Mouse (Mus musculus) MEL (cell line): ENCODE data around the gene Rybp. TPM values are rescaled to one million over a fixed set of nuclear protein-coding genes. Genes with fewer than 3 reads are reported as not detected.

ENCODE experiments used
- DNase-seq: peaks from one replicate; pipeline ENCODE4 v3.0.0; 2011; ENCODE audit warnings: low read depth, low spot score
- H3K27ac ChIP-seq: 2 replicates; pipeline ENCODE4 v1.5.1; 2012; ENCODE audit warnings: low read depth, mild to moderate bottlenecking, control low read depth, low read length, moderate library complexity; ENCODE audit not compliant: control insufficient read depth
- H3K27me3 ChIP-seq, 2 experiments: fragments of 150-350 bp in 1 of 2; sonication (generic) in 1 of 2; 2 replicates each; pipeline ENCODE4 v1.6.1; 2012; ENCODE audit warnings: low read length in 2 of 2, mild to moderate bottlenecking in 2 of 2, improper control_type of control experiment in 1 of 2, moderate library complexity in 1 of 2; ENCODE audit not compliant: insufficient read depth in 2 of 2, control insufficient read depth in 1 of 2
- H3K36me3 ChIP-seq, 2 experiments: 2 replicates each; pipeline ENCODE4 v1.6.1; 2012 to 2014; ENCODE audit warnings: low read length in 2 of 2, improper control_type of control experiment in 1 of 2, inconsistent platforms in 1 of 2, mild to moderate bottlenecking in 1 of 2; ENCODE audit not compliant: insufficient read depth in 2 of 2, control insufficient read depth in 1 of 2
- H3K4me1 ChIP-seq, 2 experiments: fragments of 150-350 bp in 1 of 2; sonication (generic) in 1 of 2; 2 replicates each; pipeline ENCODE4 v1.6.1; 2012; ENCODE audit warnings: low read length in 2 of 2, improper control_type of control experiment in 1 of 2, mild to moderate bottlenecking in 1 of 2; ENCODE audit not compliant: insufficient read depth in 2 of 2, control insufficient read depth in 1 of 2
- H3K4me3 ChIP-seq, 2 experiments: fragments of 150-350 bp in 1 of 2; sonication (generic) in 1 of 2; 2 replicates each; pipeline ENCODE4 v1.5.1; 2012; ENCODE audit warnings: low read depth in 2 of 2, low read length in 2 of 2, mild to moderate bottlenecking in 2 of 2, moderate library complexity in 2 of 2, control low read depth in 1 of 2, improper control_type of control experiment in 1 of 2; ENCODE audit not compliant: control insufficient read depth in 1 of 2, insufficient read depth in 1 of 2
- H3K79me2 ChIP-seq: 2 replicates; pipeline ENCODE4 v1.6.1; 2012; ENCODE audit warnings: mild to moderate bottlenecking, low read length, moderate library complexity; ENCODE audit not compliant: control insufficient read depth, poor library complexity, insufficient read depth
- H3K9ac ChIP-seq: 2 replicates; pipeline ENCODE4 v1.6.1; 2012; ENCODE audit warnings: low read depth, mild to moderate bottlenecking, control low read depth, low read length, moderate library complexity; ENCODE audit not compliant: control insufficient read depth, poor library complexity, severe bottlenecking
- H3K9me3 ChIP-seq: fragments of 150-350 bp; sonication (generic); replicated peaks from 2 replicates; pipeline ENCODE4 v1.6.1; 2012; ENCODE audit warnings: mild to moderate bottlenecking, low read length, improper control_type of control experiment, moderate library complexity; ENCODE audit not compliant: insufficient read depth
- CHD1 ChIP-seq: IDR thresholded peaks from 2 replicates; pipeline ENCODE4 v1.6.1; 2012; ENCODE audit warnings: low read depth, mild to moderate bottlenecking, inconsistent platforms, low read length, improper control_type of control experiment
- CHD2 ChIP-seq: IDR thresholded peaks from 2 replicates; pipeline ENCODE4 v1.6.1; 2011; ENCODE audit warnings: low read length, improper control_type of control experiment
- ELF1 ChIP-seq: IDR thresholded peaks from 2 replicates; pipeline ENCODE4 v1.6.1; 2014; ENCODE audit warnings: low read depth, mild to moderate bottlenecking, inconsistent platforms, low read length, improper control_type of control experiment, moderate library complexity
- EP300 ChIP-seq, 2 experiments: IDR thresholded peaks; 2 replicates each; pipeline ENCODE4 v1.6.1; 2011; ENCODE audit warnings: improper control_type of control experiment in 2 of 2, low read length in 2 of 2, low read depth in 1 of 2, mild to moderate bottlenecking in 1 of 2
- ETS1 ChIP-seq: IDR thresholded peaks from 2 replicates; pipeline ENCODE4 v1.6.1; 2012; ENCODE audit warnings: low read depth, mild to moderate bottlenecking, inconsistent platforms, low read length, improper control_type of control experiment, moderate library complexity
- GATA1 ChIP-seq: IDR thresholded peaks from 2 replicates; pipeline ENCODE4 v1.6.1; 2011; ENCODE audit warnings: low read depth, low read length, improper control_type of control experiment
- JUND ChIP-seq: IDR thresholded peaks from 2 replicates; pipeline ENCODE4 v1.6.1; 2011; ENCODE audit warnings: low read depth, mild to moderate bottlenecking, improper control_type of control experiment, low read length
- KAT2A ChIP-seq: conservative IDR thresholded peaks from 2 replicates; pipeline ENCODE4 v1.6.1; 2012; ENCODE audit warnings: low read depth, low read length, improper control_type of control experiment, inconsistent platforms
- MAZ ChIP-seq: IDR thresholded peaks from 2 replicates; pipeline ENCODE4 v1.6.1; 2012; ENCODE audit warnings: low read depth, mild to moderate bottlenecking, inconsistent platforms, low read length, improper control_type of control experiment
- MEF2A ChIP-seq: IDR thresholded peaks from 2 replicates; pipeline ENCODE4 v1.6.1; 2014; ENCODE audit warnings: low read depth, mild to moderate bottlenecking, inconsistent platforms, low read length, improper control_type of control experiment; ENCODE audit not compliant: poor library complexity, insufficient replicate concordance, severe bottlenecking; ENCODE audit errors: extremely low read depth
- MXI1 ChIP-seq: IDR thresholded peaks from 2 replicates; pipeline ENCODE4 v1.6.1; 2011; ENCODE audit warnings: mild to moderate bottlenecking, low read depth, low read length, improper control_type of control experiment
- MYB ChIP-seq: IDR thresholded peaks from 2 replicates; pipeline ENCODE4 v1.6.1; 2011; ENCODE audit warnings: mild to moderate bottlenecking, low read depth, low read length, improper control_type of control experiment
- NELFE ChIP-seq: IDR thresholded peaks from 2 replicates; pipeline ENCODE4 v1.6.1; 2011; ENCODE audit warnings: low read depth, low read length, improper control_type of control experiment
- POLR2AphosphoS2 ChIP-seq: IDR thresholded peaks from 2 replicates; pipeline ENCODE4 v1.6.1; 2011; ENCODE audit warnings: low read length, improper control_type of control experiment
- SIN3A ChIP-seq: IDR thresholded peaks from 2 replicates; pipeline ENCODE4 v1.6.1; 2012; ENCODE audit warnings: low read length, improper control_type of control experiment, inconsistent platforms
- SMC3 ChIP-seq: IDR thresholded peaks from 2 replicates; pipeline ENCODE4 v1.6.1; 2011; ENCODE audit warnings: low read depth, low read length, improper control_type of control experiment
- TAL1 ChIP-seq: IDR thresholded peaks from 2 replicates; pipeline ENCODE4 v1.6.1; 2012; ENCODE audit warnings: mild to moderate bottlenecking, inconsistent platforms, low read length, moderate library complexity, mixed read lengths
- TBP ChIP-seq: IDR thresholded peaks from 2 replicates; pipeline ENCODE4 v1.8.0; 2011; ENCODE audit warnings: low read depth, low read length, improper control_type of control experiment
- UBTF ChIP-seq: IDR thresholded peaks from 2 replicates; pipeline ENCODE4 v1.6.1; 2012; ENCODE audit warnings: low read depth, mild to moderate bottlenecking, inconsistent platforms, low read length, improper control_type of control experiment, moderate library complexity, borderline replicate concordance; ENCODE audit not compliant: insufficient read depth
- ZMIZ1 ChIP-seq: IDR thresholded peaks from 2 replicates; pipeline ENCODE4 v1.6.1; 2012; ENCODE audit warnings: low read depth, mild to moderate bottlenecking, inconsistent platforms, low read length, improper control_type of control experiment, moderate library complexity
- polyA plus RNA-seq, 2 experiments: library from polyadenylated mRNA; stranded (reverse) in 1 of 2; unstranded in 1 of 2; fragments of >175 nt in 1 of 2; fragments of >200 nt in 1 of 2; gene quantifications; 2 replicates each; pipeline versions ENCODE4 v1.2.1 to v1.2.4; 2012; ENCODE audit warnings: low replicate concordance in 2 of 2, low read depth in 1 of 2; ENCODE audit not compliant: insufficient read length in 2 of 2, insufficient read depth in 1 of 2, missing spikeins in 1 of 2
- total RNA-seq: library from RNA; depleted of rRNA; stranded (reverse); fragments of 300-350 nt; gene quantifications from 2 replicates; pipeline ENCODE4 v1.2.3, GENCODE M21; 2012

Gene Rybp
- total and polyA plus RNA-seq, 3 experiments: 0.08 to 3.8 TPM; not detected in 1

DNA sequence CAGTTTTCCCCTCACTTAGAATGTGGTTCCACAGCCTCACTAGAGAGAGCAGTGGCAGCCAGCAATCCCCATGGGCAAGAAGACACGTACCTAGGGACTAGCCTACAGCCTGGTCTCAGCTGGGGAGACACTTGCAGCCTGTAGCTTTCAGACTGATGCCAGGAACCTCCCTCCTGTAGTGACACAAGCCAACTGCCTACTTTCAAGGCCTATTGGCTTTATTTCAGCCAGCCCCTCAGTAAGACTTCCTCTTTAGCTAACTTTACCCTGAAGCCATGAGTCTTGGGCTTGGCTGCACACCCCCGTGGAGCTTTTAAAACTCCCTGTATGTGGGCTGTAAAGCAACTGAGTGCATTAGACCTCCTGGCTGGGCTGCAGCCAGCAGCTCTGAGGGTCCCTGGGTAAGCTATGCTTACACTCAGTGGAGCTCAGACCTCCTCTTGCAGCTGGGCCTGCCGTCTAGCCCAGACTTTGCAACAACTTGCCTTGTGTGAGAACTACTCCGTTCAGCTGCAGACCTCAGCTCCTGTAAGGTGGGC lies 94.5 kb downstream of the Rybp start:
- Histone ChIP-seq H3K27me3 (no peaks in the 10 kb centered on the region), H3K9ac (no peak overlapping the region), H3K4me1 (peaks cover 8 to 23% of the 10 kb centered on the region in 2 experiments), H3K79me2 (no peaks in the 10 kb centered on the region), H3K9me3 (no peaks in the 10 kb centered on the region), H3K36me3 (peaks cover 0 to 14% of the 10 kb centered on the region in 2 experiments; a peak in 2 of 4 replicates), H3K4me3 (no peak overlapping the region), H3K27ac (no peak overlapping the region)
- peak; percentile 73 for DNase-seq
- TF ChIP-seq KAT2A (no peak), NELFE (no peak), MAZ (no peak), CHD1 (no peak), ETS1 (no peak), TBP (no peak), JUND (no peak), ZMIZ1 (no peak), MEF2A (no peak), SIN3A (no peak), TAL1 (no peak), CHD2 (no peak)

DNA sequence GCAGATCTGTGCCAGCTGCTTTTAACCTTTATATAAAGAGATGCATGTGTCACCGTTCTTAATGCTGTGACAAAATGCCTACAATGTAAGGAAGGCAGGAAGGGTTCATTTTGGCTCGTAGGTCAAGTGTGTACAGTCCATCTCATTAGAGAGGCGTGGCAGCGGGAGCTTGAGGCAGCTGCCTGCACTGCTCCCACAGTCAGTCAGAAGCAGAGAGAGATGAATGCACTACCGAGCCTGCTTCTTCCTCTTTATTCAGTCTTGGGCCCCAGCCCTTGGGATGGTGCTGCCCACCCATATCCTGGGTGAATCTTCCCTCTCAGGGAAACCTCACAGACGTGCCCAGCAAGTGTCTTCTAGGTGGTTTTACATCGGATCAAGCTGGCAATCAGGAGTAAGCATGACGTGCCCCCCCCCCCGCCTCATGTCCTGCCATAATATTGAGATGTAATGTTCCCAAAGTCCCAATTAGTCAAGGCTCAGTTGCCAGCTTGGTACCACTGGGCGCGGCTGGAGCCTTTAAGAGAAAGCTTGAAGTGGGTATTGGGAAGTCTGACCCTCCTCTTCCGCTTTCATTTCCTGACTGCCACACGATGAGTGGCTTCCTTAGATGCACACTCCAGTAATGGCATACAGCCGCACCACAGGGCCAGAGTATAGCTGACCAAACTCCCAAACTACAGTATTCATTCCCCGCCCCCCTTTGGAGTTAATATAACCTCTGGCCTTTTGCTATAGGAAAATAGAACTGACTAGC lies 96.3 kb downstream of the Rybp start:
- no peaks in the 10 kb centered on the region for H3K79me2 ChIP-seq
- H3K4me1 ChIP-seq: peaks cover 10 to 25% of the 10 kb centered on the region in 2 experiments
- H3K4me3 ChIP-seq: no peak overlapping the region

More for the DNA sequence above, 96.3 kb downstream of the Rybp start:
- Histone ChIP-seq H3K27ac (no peak overlapping the region), H3K9ac (no peak overlapping the region), H3K27me3 (no peaks in the 10 kb centered on the region), H3K9me3 (no peaks in the 10 kb centered on the region), H3K36me3 (peaks cover 0 to 14% of the 10 kb centered on the region in 2 experiments; a peak in 2 of 4 replicates)
- no peak for DNase-seq
- TF ChIP-seq ELF1 (no peak), EP300 (IDR thresholded peaks at IDR 0.05; ENCODE audit: low read depth in 1 of 2, low read length in 2 of 2) (no peak), MXI1 (no peak), ZMIZ1 (no peak), GATA1 (no peak), UBTF (no peak), POLR2AphosphoS2 (no peak), SMC3 (no peak), MEF2A (no peak), MYB (no peak)
